Mouse (Mus musculus) stomach, postnatal 0 days (tissue): ENCODE results near the gene Anxa1.
A peak's percentile ranks its signal among the peaks of the same experiment; 100 is the strongest.

Experiments
- CTCF ChIP-seq: IDR thresholded peaks from 2 replicates; pipeline ENCODE4 v1.5.1; 2016; ENCODE audit warnings: antibody characterized with exemption, low read depth, mild to moderate bottlenecking, moderate library complexity
- EP300 ChIP-seq: optimal IDR thresholded peaks from 2 replicates; pipeline ENCODE3; 2016; ENCODE audit warnings: antibody characterized with exemption

- TF ChIP-seq CTCF: peak; percentile 65
- no peak for TF ChIP-seq EP300
Observed at GRCm38 (mm10) chr19:20363221-20363620, 27.5 kb downstream of the Anxa1 start.
